Comparison of ENCODE assay signal across 16 mouse cellular contexts in genomic region chr7:92920857-92921172, GRCm38 (mm10).
"Had no signal": no experiment of that assay in that cellular context is flagged by ENCODE, and none has a peak within 500 bp of the region (broad histone marks: within the 10 kb centered on the region; RNA-seq: fewer than 3 reads in every experiment).

No protein-coding gene starts in this region.

- DNase-seq: liver, postnatal 0 days; lung, adult 2 months; lung, postnatal 14 days; lung, postnatal 4 days; right cerebral cortex, postnatal 14 days; thymus, adult 2 months; thymus, postnatal 25 days; thymus, postnatal 4 days had no signal

- ATAC-seq: liver, postnatal 0 days; lung, postnatal 0 days; midbrain, embryonic 13.5 days; midbrain, embryonic 15.5 days had no signal

- H3K27ac ChIP-seq: lung, embryonic 15.5 days; midbrain, embryonic 13.5 days; midbrain, embryonic 15.5 days; neural tube, embryonic 12.5 days; stomach, embryonic 15.5 days; stomach, postnatal 0 days had no signal

- H3K9ac ChIP-seq: liver, postnatal 0 days; lung, embryonic 15.5 days; midbrain, embryonic 13.5 days; midbrain, embryonic 15.5 days; neural tube, embryonic 12.5 days; stomach, embryonic 15.5 days had no signal

- H3K4me1 ChIP-seq: lung, embryonic 15.5 days; midbrain, embryonic 13.5 days; midbrain, embryonic 15.5 days; neural tube, embryonic 12.5 days; stomach, embryonic 15.5 days had no signal

- H3K27me3 ChIP-seq: lung, embryonic 15.5 days; midbrain, embryonic 13.5 days; midbrain, embryonic 15.5 days; neural tube, embryonic 12.5 days; stomach, embryonic 15.5 days had no signal

- H3K36me3 ChIP-seq: midbrain, embryonic 13.5 days; midbrain, embryonic 15.5 days; neural tube, embryonic 12.5 days; stomach, embryonic 15.5 days had no signal

- H3K9me3 ChIP-seq: lung, embryonic 15.5 days; midbrain, embryonic 13.5 days; midbrain, embryonic 15.5 days; neural tube, embryonic 12.5 days; stomach, embryonic 15.5 days had no signal

- H3K4me3 ChIP-seq: lung, embryonic 15.5 days; midbrain, embryonic 13.5 days; midbrain, embryonic 15.5 days; neural tube, embryonic 12.5 days; stomach, embryonic 15.5 days had no signal

- H3K4me2 ChIP-seq: lung, embryonic 15.5 days; midbrain, embryonic 11.5 days; midbrain, embryonic 13.5 days; midbrain, embryonic 15.5 days; neural tube, embryonic 12.5 days; stomach, embryonic 15.5 days had no signal
